Mouse (Mus musculus) ovary, adult 18-20 months (tissue): ENCODE measurements around the gene Ctf1.

Experiments
- DNase-seq: peaks from one replicate; pipeline ENCODE4 v3.0.0; 2022; ENCODE audit warnings: low spot score, mixed read lengths

The Ctf1 gene

DNA sequence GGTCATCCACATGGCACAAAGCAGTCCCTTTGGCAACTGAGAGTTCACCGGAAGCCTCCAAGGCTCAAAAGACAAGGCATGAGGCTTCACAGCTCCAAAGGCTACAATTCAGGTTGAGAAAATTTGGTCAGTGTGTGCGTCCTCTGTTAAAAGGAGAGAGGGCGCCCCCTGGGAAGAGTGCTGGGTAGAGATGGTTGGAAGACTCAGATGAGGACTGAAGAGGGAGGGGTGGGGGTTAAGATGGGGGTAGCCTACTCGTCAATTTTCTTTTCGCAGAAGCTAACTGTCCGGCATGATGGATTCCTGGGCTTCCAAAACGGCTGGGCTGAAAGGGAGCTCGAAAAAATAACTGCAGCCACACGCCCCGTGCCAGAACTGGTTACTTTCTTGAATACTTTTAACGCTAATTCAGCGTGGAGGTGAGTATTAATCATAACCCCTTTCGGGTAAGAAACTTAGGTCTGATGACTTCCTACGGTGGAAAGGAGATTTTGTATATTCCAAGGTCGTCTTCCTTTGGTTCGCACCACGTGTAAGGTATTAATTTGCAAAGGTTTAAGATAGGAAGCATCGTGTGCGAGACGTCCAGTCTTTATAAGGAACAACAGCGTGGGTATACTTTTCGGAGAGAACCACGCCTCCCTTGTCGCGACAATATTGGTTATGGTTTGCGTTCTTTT lies 32.0 kb downstream of the Ctf1 start, which contains the start of gene Fbxl19:
TSS of gene Fbxl19 (plus strand) at position 178 of the 680 bp plus-strand sequence.
- DNase-seq, result peak; percentile 57

DNA sequence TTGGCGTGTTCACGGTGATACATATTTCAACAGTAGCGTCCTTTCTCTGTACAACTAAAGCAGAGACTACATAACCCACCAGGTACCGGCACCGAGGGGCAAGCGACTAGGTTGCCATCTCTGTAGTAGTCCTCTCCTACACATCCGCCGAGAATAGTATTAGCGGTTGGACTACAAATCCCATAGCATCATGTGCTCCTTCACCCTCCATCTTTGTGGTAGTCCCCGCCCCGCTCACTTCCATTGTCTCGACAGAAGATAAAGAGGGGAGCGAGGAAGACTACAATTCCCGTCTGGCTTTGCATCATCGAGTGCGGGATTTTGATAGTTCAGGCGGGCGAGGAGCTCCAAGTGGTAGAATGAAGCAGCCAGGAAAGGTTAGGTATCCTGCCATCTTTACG lies 32.7 kb downstream of the Ctf1 start:
- peak; percentile 92 for DNase-seq

DNA sequence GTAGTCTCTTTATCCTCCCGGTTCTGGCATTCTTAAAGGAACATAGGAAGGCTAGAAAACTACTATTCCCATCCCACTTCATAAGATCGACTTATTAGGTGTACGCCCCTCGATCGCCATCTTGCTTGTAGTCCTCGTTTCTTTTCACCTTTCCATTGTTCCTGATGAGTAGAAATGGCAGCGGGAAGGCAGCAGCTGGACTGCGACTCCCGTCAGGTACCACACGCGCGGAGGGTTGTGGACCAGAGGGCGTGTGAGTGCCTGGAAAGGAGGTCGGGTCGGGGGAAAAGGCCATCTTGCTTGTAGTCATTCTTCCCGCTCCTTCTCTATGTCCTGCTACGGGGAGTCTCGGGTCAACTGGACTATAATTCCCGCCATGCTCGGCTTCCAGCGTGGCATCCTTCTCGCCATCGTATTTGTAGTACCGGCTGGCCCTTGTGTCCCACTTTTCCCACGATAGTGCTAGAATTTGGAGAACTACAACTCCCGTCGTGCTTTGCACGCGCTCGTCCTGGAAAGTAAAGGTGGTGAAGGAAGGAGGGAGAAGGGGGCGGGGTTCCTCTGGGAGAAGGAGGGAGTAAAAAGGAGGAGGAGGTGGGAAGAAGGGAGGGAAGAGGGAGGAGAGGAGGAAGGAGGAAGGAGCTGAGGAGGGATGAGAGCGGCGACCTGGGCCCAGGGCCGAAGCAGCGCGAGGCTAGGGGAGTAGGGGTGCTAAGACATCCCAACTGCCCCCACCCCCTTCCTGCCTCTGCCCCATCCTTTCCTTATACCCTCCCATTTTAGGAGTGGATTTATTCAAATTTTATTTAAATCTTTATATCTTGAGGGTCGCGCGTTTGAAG lies 33.3 kb downstream of the Ctf1 start:
- peak; percentile 98 for DNase-seq

DNA sequence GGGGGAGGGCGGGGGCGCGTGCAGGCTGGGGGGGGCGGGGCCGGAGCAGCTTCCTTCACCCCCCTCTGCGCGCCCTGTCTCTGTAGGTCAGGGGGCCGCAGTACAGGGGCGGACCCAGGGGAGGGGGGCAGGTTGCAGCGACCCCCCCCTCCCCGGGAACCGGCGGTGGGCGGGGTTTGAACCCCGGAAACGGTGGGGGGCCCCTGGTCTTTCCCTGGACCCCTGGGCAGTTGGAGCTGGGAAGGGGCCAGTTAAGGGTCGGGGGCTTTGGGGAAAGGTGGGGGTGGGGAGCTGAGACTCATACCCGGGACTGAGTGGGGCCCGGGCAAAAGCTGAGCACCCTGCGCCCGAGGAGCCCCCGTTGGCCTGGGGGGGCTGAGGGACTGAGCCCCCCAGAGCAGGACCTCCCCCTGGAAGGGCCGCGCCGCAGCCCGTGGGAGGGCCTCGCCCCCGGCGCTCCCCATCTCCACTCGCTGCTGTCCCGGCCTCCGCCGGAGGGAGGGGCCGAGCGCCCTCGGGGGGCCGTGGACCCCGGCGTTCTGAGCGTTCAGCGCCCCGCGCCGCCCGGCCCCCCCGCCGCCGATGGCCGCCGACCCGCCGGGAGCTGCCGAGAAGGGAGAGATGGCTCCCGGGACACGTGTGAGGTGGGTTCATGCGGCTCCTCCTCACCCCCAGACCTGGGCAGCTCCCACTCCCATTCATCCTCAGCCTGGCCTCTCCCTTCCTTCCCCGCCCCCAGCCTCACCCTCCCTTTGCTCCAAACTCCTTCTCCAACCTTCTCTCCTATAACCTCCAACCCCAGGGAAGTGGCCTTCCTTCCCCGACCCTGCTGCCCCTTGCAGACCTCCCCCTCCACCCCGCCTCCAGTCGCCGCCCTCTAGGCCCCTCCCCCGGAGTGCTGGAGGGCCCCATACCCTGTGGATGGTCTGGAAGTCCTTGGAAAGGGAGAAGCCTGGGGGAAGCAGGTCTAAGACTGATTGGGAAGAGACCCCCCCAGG lies 34.3 kb downstream of the Ctf1 start:
- DNase-seq, result no peak

DNA sequence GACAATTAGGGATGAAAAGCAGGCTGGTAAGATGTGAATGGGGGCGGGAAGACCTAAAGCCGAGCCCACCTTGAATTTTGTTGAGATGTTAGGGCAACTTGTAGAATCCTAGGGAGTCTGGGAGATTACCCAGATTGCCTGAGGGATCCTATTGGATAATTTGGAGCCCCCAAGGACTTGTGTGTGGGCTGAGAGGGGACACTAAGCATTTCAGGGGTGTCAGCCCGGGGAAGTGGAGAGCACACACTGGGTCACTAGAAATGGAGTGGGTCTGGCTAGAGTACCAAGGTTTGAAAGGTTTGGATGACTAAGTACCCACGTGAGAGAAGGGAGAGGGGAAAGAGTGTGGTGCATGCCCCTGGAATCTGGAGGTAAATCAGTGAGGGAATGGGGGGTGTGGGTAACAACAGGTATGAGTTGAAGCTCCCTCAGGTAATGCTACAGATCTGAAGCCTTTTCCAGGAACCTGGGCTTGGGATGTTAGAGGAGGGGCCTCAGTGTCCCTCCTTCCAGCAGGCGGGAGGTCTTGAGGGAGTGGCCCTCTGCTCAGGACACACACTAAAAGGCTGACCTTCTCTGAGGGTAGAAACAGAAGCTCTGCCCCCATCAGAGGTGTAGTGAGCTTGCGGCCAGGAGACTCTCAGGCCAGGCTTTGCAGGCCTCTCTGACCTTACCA lies 35.2 kb downstream of the Ctf1 start:
- DNase-seq, result no peak

DNA sequence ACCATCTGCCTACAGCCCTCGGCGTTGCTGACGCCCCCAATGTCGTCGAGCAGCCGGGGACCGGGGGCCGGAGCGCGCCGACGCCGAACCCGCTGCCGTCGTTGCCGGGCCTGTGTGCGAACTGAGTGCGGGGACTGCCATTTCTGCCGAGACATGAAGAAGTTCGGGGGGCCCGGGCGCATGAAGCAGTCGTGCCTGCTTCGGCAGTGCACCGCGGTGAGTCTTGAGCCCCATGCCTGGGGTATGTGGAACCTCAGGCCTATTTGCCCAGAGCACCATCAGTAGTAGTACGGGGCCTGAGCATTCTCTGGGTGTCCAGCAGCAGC lies 35.7 kb downstream of the Ctf1 start:
- DNase-seq, result no peak

DNA sequence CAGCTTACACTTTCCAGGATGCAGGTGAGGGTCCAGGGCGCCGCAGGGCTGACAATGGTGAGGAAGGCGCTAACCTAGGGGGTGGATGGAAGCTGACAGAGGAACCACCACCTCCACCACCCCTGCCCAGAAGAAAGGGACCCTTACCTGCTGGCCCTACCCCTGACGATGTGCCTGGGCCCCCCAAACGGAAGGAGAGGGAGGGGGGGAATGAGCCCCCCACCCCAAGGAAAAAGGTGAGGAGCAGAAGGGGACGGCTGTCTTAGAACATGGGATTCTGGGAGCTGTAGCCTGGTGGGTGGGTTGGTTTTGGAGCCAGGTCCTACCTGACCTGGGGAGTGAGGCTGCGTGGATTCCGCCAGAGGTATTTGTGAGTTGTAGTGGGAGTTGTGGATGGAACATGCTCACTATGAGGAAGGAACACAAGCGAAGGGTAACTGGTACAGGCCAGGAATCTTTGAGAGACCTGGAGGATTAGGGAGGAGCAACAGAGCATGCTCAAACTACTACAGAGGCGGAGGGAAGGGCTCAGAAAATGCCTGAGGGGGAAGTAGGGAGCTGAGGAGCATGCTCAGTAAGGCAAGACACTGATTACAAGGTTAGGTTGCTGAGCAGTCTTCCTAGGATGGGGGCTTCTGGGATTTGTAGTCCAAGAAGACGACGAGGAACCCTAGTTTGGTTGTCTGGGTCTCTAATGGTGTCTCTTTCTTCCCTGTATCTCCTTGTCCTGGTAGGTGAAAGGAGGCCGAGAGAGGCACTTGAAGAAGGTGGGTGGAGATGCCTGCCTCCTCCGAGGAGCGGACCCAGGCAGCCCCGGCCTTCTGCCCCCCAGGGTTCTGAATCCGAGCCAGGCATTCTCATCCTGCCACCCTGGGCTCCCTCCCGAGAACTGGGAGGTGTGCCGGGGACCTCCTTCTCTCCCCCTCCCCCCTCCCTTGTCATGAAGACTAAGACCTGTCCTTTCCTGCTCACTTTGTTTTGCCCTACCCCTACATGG lies 37.9 kb downstream of the Ctf1 start:
- DNase-seq, result no peak

DNA sequence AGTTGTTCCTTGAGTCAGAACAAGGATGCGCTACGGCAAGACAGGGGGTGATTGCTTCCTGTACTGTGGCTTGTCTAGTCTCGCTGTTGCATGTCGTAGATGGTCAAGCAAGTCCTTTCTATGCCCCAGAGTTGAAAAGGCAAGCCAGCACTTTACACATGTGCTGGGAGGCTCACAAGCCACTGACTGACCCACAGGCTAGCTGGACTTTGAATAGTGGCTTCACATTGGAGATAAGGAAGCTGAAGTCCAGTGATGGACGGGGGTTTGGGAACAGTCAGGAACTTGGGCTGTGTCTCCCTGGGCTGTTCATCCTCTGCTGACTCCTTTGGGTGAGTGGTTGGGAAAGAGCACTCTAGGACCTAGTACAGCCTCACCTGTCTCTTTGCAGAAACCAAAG lies 39.1 kb downstream of the Ctf1 start:
- no peak for DNase-seq

DNA sequence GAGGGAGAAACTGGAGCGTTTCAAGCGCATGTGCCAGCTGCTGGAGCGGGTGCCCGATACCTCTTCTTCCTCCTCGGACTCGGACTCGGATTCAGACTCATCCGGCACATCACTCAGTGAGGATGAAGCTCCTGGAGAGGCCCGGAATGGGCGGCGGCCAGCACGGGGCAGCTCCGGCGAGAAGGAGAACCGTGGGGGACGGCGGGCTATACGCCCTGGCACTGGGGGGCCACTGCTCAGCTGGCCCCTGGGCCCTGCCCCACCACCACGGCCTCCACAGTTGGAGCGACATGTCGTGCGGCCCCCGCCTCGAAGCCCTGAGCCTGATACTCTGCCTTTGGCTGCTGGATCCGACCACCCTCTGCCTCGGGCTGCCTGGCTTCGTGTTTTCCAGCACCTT lies 39.5 kb downstream of the Ctf1 start:
- no peak for DNase-seq

DNA sequence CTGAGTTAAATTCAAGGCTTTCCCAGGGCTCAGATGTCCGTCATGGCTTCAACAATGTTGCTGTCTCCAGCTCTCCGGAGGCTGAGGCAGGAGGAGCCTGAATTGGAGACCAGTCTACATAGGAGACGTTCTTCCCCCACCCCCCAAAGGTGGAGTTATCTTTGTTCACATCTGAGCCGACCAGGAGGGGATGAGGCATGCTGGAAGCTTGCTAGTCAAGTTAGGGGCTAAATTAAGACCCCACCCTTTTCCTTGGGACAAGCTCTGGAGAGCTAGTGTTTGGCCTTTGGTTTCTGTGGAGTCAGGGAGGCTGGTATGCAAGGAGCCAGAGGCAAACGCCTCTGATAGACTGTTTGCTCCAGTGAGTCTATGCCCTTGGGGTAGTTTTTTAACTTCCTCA lies 40.6 kb downstream of the Ctf1 start:
- no peak for DNase-seq

DNA sequence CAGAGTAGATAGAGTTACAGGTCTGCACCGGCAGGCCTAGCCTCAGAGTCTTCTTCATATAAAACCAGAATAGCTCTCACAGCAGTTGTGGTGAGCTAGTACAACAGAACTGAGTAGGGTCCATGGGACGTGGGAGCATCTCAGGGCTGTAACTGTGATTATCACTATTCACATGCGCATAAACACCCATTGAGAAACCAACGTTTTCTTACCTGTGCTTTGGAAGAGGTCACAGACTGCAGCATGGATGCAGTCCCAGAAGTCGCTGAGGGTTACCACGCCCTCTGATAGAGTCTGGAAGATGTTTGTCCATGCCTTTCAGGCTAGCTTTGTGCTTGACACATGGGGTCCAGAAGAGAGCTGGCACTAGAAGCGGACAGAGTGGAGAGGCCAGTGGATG lies 41.2 kb downstream of the Ctf1 start:
- DNase-seq, result no peak

DNA sequence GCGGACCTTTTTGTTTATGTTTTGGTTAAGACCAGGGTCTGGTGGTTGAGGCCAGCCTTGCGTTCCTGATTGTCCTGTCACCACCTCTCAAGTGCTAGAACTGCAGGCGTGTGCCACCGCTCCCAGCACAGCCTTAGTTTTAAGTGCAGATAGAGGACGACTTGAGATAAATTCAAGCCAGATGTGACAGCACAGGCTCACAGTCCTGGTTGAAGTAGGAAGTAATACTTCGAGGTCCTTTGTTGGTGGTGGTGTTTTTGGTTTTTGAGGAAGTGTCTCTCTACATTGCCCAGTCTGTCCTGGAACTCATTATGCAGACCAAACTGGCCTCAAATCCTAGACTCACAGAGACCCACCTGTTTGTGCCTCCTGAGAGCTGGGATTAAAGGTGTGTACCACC lies 47.2 kb downstream of the Ctf1 start:
- no peak for DNase-seq

DNA sequence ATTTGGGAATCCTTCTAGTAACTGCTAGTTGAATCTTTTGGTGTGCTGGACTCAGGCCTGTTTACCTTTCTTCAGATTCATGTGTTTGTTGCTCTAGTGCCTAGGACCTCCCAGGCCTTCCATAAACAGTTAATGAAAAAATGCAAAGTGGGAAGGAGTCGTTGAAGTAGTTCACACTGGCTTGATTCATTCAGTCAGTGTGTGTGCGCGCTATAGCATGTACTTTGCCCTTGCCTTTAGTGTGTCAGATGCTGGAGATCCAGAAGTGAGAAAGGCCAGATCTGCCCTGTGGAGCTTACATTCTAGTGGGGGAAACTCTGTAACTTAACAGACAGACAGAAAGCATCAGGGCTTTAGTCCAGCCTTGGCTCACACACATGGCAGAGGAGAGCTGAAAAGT lies 47.9 kb downstream of the Ctf1 start:
- DNase-seq, result no peak

DNA sequence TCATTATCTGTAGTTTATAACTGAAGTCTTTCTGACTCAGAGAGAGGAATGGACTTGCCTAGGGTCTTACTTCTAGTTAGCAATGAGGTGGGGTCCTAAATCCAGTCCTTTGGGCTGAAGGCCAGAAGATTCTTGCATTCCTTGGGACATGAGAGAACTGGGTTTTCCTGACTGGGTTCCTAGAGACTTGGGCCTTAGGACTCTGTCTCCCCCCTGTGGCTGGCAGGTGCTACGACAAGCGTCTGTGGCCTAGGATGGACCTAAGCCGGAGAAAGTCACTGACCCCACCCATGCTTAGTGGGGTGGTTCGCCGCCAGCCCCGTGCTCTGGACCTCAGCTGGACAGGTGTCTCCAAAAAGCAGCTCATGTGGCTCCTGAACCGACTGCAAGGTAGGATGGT lies 48.5 kb downstream of the Ctf1 start:
- DNase-seq, result no peak

DNA sequence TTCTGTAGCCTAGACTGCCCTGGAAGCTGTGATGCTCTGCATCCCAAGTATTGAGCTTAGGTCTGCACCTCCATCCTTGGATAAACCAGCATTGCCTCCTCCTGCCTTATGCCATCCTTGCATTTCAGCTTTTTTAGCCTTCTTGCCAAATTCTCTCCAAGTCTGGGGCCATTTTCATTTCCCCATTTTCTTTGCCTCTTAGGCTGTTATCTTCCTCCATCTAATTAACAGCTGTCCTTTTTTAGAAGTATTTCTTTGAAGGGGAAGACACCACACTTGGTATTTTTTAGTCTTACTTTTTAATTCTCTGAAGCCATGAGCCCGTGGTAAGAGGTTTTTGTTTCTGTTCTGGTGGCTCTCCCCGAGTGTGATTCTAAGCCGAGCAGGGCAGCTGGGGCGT lies 51.1 kb downstream of the Ctf1 start:
- no peak for DNase-seq

DNA sequence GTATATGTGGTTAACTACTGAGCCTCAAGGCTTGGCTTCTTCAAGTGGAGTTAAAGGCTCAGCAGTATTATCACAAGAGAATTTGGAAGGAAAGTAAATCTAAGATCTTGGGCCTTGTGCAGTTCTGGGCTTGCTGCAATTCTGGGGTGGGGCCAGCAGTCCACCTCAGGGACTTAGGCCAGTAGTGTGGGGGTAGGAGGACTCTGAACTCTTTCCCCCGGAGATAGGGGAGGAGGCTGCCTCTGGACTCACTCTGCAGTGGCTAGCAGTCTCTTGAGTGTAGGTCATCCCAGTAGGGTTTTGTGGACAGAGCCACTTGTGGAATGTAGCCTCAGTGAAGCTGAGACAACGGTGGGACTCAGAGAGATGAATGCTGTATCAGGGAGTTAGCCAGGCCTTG lies 53.2 kb downstream of the Ctf1 start:
- DNase-seq, result no peak

DNA sequence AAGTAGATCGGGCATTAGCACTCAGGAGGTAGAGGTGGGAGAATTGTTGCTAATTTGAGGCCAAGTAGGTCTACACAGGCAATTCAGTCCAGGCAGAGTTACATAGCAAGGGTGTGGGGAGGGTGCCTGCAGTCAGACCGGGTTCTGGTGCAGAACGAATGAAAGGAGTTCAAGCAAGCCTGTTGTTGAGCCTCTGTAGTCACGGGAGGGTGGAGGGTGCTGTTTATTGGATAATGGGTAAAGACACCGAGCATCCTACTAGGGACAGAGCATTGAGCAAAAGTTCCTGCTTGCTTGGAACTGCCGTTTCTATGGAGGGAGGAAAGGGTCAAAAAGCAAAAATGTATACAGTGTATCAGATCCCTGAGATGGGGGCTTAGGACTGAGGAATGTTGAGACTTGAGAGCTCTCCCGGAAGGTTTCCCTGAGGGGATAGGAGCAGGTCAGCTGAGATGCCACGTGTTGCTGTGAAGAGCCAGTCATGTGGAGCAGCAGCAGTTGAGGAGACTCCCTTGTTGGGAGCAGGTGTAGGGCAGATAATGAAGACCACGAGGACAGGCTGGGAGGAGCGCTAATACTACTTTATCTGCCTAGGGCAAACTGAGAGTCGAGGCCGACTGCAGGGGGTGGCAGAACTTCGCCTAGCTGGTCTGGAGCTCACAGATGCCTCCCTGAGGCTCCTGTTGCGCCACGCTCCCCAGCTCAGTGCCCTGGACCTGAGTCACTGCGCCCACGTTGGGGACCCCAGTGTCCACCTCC lies 54.5 kb downstream of the Ctf1 start:
- DNase-seq, result no peak
